Mouse (Mus musculus): ENCODE data around the gene Chst4. TPM values are rescaled to one million over a fixed set of nuclear protein-coding genes. Genes with fewer than 3 reads are reported as not detected.

The Chst4 gene
- polyA plus RNA-seq (2012; ENCODE audit: insufficient read depth, insufficient read length, missing spikeins), result not detected in 2 replicates

DNA sequence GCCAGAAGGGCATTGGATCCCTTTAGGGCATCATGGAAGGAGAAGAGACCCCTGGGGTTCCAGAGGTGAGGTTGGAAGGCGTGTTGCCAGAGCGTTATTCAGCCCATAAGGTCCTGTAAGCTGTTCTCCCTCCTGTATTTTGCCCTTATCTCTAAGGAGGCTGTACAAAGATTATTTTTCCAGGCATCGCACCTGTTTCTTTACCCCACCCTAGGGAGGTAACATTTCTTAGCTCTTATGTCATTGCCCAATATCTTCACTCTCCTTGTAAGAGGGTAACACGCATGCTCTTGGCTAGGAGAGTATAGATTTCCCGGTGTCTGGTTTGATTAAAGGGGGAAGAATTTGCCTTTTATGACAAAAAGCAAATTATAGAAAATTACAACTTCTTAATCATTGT, at the start of gene Chst4:
Gene Chst4 (minus strand): TSS at position 82 of the 400 bp plus-strand sequence.
- no peak for TF ChIP-seq CTCF (IDR thresholded peaks at IDR 0.05; ENCODE audit: low read depth, low read length)
- Histone ChIP-seq H3K4me3 (ENCODE audit: insufficient read depth, low read length) (no peak within 1 kb of the TSS), H3K4me1 (ENCODE audit: control insufficient read depth, insufficient read depth, low read length) (no peaks in the 10 kb centered on the region), H3K27ac (ENCODE audit: insufficient read depth, low read depth, low read length) (no peak within 1 kb of the TSS)

DNA sequence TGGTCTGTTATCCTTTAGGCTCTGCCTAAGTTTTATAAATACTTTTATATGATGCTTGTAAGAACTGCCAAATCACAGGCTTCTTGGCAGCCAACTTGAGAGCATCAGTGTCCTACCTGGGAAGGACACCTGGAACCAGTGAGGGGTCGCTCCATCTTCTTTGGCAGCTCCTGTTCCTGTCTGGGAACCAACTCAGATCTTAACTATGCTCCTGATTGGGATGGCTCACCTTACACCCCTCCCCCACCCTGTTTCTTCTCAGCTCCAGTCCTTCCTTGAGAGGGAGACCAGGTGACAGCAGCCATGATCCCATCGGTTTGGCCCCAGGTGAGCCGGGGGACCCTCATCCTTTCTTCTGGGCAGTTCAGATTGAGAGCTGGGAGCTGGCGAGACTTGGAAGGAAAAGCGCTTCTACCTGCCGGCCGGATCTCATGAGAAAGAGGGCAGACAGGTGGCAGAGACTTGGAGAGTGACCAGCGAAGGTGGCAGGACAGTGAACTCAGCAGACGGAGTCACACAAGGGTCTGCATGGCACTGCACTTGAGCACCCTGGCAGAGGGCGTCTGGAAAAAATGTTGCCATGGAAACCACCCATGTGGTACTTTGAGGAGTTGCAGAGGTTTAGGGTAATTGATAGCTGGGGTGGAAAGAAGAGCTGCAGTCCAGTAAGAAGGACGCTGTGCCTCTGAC, 43.0 kb upstream of the Chst4 start:
- H3K4me1 ChIP-seq (ENCODE audit: control insufficient read depth, insufficient read depth, low read length), result no peaks in the 10 kb centered on the region
- TF ChIP-seq POLR2A (IDR thresholded peaks at IDR 0.05; ENCODE audit: borderline replicate concordance, low read depth, low read length) (no peak), CTCF (IDR thresholded peaks at IDR 0.05; ENCODE audit: low read depth, low read length) (no peak)
- no peak overlapping the region for H3K27ac ChIP-seq (ENCODE audit: insufficient read depth, low read depth, low read length)
- H3K4me3 ChIP-seq (ENCODE audit: insufficient read depth, low read length), result no peak overlapping the region

DNA sequence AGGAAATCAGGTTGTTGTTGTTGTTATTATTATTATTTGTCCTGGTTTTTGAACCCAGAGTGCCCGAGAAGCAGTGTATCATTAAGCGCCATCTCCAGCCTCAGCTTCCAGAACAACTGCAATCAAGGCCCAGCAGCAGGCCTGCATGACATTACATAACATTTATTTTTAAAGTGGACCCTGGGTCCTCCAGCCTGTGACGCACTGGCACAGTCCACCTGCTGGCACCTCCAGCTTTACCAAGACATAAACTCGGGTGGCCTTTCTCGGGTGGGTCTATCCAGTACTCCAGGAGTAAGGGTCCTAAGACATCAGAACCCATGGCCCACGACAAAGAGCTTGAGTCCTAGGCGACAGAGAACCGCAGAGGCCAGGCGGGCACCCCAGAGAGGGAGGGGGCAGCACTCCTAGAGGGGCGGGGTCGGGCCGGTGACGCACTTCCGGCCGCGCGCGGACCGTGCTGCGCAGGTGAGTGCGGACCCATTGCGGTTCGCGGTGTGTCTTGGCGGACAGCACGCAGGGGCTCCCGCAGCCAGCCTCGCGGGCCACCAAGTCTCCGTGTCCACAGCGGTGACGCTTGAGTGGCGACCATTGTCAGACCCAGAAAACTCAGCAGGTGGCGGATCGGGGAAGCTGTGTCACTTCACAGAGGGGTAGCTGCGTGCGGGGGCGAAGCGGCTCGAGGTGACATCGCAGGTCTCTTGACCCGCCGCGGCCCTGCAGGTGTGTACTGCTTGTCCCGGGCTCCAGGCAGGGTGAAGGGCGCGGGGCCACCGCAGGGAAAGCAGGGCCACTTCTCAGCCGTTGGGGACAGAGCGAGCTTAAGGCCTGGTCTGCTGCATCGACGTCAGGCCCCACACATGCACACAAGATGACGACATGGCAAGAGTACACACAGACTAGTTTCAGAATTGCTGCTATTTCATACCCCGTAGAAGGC, 40.0 kb upstream of the Chst4 start, which contains the start of gene Zfp612:
Gene Zfp612 (plus strand): TSS at position 465 of the 940 bp plus-strand sequence.
- Histone ChIP-seq H3K4me1 (ENCODE audit: control insufficient read depth, insufficient read depth, low read length) (no peaks in the 10 kb centered on the region), H3K4me3 (ENCODE audit: insufficient read depth, low read length) (peak within 1 kb of the TSS; percentile 39), H3K27ac (ENCODE audit: insufficient read depth, low read depth, low read length) (no peak within 1 kb of the TSS)
- TF ChIP-seq POLR2A (IDR thresholded peaks at IDR 0.05; ENCODE audit: borderline replicate concordance, low read depth, low read length) (no peak), CTCF (IDR thresholded peaks at IDR 0.05; ENCODE audit: low read depth, low read length) (no peak)

DNA sequence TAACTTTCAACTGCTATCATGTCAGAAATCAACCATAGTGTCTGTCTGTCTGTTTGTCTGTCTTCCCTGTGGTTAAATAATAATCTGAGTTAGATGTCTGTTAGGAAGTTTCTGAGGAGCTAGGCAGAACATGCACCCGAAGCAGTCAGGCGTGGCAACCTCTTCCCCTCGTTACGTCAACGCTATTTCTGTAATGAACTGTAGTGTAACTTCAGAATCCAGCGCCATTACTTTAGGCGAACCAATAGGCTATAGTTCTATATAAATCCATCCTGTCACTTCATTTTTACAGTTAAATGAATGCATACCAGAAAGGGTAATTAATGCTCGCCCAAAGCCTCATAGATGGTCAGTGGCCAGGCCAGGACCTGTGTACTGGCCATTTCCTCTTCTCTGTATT, 35.0 kb upstream of the Chst4 start:
- H3K4me3 ChIP-seq (ENCODE audit: insufficient read depth, low read length), result no peak overlapping the region
- H3K27ac ChIP-seq (ENCODE audit: insufficient read depth, low read depth, low read length), result no peak overlapping the region
- no peak for TF ChIP-seq POLR2A (IDR thresholded peaks at IDR 0.05; ENCODE audit: borderline replicate concordance, low read depth, low read length)
- no peak for TF ChIP-seq CTCF (IDR thresholded peaks at IDR 0.05; ENCODE audit: low read depth, low read length)
- H3K4me1 ChIP-seq (ENCODE audit: control insufficient read depth, insufficient read depth, low read length), result no peaks in the 10 kb centered on the region

DNA sequence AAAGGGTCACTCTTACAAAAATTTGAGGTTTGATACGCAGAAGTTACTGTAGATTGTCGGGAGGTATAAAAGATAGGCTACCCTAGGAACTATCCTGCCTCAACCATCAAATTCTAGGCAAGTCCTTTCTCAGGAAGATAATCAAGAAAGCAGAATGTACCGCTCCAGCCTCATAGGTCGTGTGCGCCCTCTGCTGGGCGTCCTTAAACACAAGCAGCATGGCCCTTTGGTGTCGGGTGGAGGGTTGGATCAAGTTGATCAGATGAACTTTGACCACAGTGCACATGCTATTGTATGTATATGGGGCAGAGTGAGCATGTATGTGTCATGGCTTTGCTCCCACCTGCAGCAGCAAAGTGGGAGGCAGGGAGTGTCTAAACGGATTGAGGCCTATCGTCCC, 32.1 kb upstream of the Chst4 start:
- no peak overlapping the region for H3K4me3 ChIP-seq (ENCODE audit: insufficient read depth, low read length)

DNA sequence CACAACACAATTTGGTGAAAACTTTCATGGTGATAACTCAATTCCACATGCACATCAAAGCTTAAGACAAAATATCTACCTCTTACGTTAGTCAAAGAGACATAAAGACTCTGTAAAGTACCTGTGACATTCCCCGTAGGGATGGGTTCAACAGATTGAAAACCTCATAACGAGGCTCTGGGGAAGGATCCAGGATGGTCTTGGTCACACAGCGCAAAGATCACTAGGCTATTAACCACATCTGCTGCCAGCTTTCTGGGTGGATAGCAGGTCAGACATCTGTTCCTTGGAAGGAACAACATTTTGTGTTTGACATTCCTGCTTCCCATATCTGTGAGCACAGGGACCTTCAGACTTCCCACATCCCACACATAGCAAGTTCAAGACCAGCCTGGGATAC, 30.2 kb upstream of the Chst4 start:
- H3K4me1 ChIP-seq (ENCODE audit: control insufficient read depth, insufficient read depth, low read length), result no peaks in the 10 kb centered on the region
- H3K27ac ChIP-seq (ENCODE audit: insufficient read depth, low read depth, low read length), result no peak overlapping the region
- no peak overlapping the region for H3K4me3 ChIP-seq (ENCODE audit: insufficient read depth, low read length)
- TF ChIP-seq CTCF (IDR thresholded peaks at IDR 0.05; ENCODE audit: low read depth, low read length) (no peak), POLR2A (IDR thresholded peaks at IDR 0.05; ENCODE audit: borderline replicate concordance, low read depth, low read length) (no peak)

More for the DNA sequence above, 32.1 kb upstream of the Chst4 start:
- Histone ChIP-seq H3K4me1 (ENCODE audit: control insufficient read depth, insufficient read depth, low read length) (no peaks in the 10 kb centered on the region), H3K27ac (ENCODE audit: insufficient read depth, low read depth, low read length) (no peak overlapping the region)
- peak; percentile 76 for TF ChIP-seq CTCF (IDR thresholded peaks at IDR 0.05; ENCODE audit: low read depth, low read length)
- no peak for TF ChIP-seq POLR2A (IDR thresholded peaks at IDR 0.05; ENCODE audit: borderline replicate concordance, low read depth, low read length)

DNA sequence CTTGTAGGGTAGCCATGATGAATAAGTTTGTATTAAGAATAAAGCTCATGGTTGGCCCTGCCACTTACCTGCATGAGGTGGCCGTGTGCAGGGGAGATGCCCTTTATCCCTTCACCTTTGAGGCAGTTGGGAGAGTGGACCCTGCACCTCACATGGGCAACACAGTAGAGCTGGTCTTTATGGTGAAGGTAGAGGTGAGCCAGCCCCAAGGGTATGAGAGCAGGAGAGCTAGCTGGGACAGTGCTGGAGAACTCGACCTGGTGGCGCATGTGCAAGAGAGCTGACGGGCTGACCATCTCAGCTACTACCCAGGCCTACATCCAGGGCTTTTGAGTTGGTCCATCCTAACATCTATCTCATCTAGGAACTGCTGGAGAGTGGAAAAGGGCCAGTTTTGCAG, 26.1 kb upstream of the Chst4 start:
- H3K27ac ChIP-seq (ENCODE audit: insufficient read depth, low read depth, low read length), result no peak overlapping the region
- no peaks in the 10 kb centered on the region for H3K4me1 ChIP-seq (ENCODE audit: control insufficient read depth, insufficient read depth, low read length)
- no peak overlapping the region for H3K4me3 ChIP-seq (ENCODE audit: insufficient read depth, low read length)
- TF ChIP-seq CTCF (IDR thresholded peaks at IDR 0.05; ENCODE audit: low read depth, low read length) (no peak), POLR2A (IDR thresholded peaks at IDR 0.05; ENCODE audit: borderline replicate concordance, low read depth, low read length) (no peak)

DNA sequence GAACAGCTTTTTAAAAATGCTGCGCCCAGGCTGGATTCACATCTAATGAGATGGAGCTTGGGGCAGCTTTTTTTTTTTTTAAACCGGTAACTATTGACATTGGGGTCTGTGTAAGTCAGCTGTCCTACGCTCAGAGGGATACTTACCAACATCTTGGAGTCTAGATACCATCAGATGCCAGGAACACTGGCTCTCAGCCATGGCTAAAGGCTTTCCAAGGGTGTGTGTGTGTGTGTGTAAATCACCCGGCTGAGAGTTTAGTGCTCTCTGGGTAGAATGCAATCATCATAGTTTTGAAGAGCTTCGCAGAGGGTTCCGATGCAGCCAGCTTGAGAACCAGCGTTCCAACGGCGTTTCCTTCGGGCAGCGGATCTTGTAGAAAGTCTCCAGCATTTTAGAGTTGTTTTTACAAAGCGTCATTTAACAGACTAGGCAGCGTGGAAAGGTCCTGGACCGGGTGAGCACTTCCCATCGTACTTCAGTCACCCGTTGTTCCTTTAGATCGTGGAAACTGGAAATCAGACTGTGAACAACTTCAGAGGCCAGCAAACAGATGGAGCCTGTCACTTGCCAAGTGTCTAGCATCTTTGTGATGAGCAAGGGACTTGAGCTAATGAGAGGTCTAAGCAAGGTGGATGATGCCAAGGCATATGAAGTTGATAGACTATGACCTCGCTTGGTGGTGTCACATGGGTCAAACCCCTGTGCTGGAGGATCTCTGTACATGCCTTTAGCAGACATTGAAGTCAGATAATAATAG, 25.2 kb upstream of the Chst4 start:
- TF ChIP-seq POLR2A (IDR thresholded peaks at IDR 0.05; ENCODE audit: borderline replicate concordance, low read depth, low read length) (no peak), CTCF (IDR thresholded peaks at IDR 0.05; ENCODE audit: low read depth, low read length) (no peak)
- Histone ChIP-seq H3K4me1 (ENCODE audit: control insufficient read depth, insufficient read depth, low read length) (no peaks in the 10 kb centered on the region), H3K4me3 (ENCODE audit: insufficient read depth, low read length) (no peak overlapping the region), H3K27ac (ENCODE audit: insufficient read depth, low read depth, low read length) (no peak overlapping the region)

DNA sequence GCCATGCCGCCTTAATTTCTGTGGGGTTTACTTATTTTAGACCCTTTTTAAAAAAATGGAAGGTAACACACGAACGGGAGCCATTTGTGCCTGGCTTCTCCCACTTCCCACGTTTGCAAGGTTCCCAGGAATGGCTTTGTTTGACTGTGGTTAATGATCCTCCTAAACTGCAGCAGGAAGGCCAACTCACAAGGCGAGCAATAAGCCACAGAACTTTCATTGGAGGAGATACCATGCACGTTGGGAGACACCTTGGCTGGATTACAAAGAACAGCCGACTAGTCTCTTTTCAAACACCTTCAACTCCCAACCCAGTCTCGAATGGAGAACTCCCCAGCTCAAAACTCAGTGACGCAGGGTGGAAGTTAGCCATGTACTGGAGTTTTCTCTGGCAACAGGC, 24.6 kb upstream of the Chst4 start:
- TF ChIP-seq CTCF (IDR thresholded peaks at IDR 0.05; ENCODE audit: low read depth, low read length) (no peak), POLR2A (IDR thresholded peaks at IDR 0.05; ENCODE audit: borderline replicate concordance, low read depth, low read length) (no peak)
- Histone ChIP-seq H3K27ac (ENCODE audit: insufficient read depth, low read depth, low read length) (no peak overlapping the region), H3K4me3 (ENCODE audit: insufficient read depth, low read length) (no peak overlapping the region), H3K4me1 (ENCODE audit: control insufficient read depth, insufficient read depth, low read length) (no peaks in the 10 kb centered on the region)
